Mouse (Mus musculus) liver, adult (tissue): ENCODE measurements around the gene Arnt2.

Source experiments
- GATA4 ChIP-seq: IDR thresholded peaks from 2 replicates; pipeline ENCODE4 v1.6.1; 2014; ENCODE audit warnings: mild to moderate bottlenecking, low read length; ENCODE audit not compliant: insufficient replicate concordance

Gene Arnt2

GRCm38 (mm10) chr7:84372280-84372679 lies 37.7 kb downstream of the Arnt2 start:
- no peak for TF ChIP-seq GATA4

DNA sequence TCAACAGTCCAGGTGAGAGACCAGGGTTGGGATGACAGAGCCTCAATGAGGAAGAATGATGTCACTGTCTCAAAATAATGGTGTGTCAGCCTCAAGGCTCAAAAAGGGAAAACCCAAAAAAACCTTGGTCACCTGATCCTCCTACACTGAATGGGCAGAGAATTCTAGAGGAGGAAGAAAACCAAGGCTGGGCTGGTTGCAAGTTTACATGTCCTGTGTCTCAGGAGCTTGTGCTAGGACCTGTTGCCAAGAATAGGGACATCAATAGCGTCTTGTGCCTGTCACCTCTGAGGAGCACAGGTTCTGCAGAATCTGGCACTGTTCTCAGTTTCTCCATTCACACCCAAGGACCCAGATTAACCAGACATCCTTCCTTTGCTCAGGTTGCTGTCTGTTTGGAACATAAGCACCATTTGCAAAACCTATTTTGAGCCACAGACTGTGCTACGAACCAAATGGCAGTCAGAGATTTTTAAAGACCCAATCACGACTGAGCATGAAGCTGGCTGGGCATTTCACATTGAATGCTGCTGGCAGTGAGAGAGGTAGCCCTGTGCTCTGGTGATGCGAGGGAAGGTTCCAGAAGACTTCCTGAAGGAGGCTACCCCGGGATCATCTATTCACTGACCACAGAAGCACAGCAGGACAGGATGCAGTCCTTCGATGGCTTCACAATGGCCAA lies 38.9 kb downstream of the Arnt2 start:
- TF ChIP-seq GATA4 = no peak

- no peak for TF ChIP-seq GATA4
Observed at GRCm38 (mm10) chr7:84366251-84366650, 43.7 kb downstream of the Arnt2 start.

- no peak for TF ChIP-seq GATA4
Observed at GRCm38 (mm10) chr7:84362711-84363110, 47.3 kb downstream of the Arnt2 start.

DNA sequence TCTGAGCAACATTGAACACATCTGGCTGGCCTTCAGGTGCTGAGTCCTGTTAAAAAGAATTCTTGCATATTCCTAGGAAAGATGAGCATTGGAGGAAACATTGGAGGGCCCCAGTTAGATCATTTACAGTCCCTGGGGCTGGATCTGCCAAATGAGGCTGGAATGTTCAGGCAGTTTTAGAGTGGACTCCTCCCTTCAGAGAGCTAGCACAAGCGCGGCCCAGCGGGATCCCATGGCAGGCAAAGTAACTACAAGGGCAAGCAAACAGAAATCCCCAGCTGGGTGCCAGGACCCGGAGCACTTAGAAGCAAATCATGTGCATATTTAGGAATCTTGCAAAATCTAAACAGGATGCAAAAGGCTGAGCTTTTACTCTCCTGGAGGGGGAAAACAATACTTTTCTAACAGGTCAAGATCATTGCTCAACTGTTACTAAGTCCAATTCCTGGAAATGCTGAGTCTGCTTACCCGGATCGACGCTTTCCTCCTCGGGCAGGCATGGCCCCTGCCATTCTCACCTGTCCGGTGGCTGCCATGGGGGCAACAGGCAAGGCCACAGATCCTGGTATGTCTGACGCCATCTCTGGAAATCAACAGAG lies 48.8 kb downstream of the Arnt2 start:
- no peak for TF ChIP-seq GATA4

DNA sequence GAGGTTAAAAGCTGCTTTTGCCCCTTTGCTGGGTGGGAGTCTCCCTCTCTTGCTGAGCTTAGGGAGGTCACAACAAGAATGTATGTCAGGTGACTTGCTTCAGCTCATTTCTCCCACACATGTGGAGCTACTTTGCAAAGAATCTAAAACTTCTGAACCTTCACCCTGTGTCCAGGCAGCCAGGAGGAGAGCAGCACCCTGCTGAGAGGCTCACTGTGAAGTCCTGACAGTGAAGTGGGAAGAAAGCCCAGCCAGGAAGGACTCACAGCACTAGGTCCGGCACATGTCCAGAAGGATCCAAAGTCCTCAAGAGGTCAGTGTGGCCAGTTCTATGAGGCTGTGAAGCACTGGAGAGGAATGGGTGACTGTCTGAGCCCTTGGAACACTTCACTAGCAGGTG lies 51.5 kb downstream of the Arnt2 start:
- no peak for TF ChIP-seq GATA4

DNA sequence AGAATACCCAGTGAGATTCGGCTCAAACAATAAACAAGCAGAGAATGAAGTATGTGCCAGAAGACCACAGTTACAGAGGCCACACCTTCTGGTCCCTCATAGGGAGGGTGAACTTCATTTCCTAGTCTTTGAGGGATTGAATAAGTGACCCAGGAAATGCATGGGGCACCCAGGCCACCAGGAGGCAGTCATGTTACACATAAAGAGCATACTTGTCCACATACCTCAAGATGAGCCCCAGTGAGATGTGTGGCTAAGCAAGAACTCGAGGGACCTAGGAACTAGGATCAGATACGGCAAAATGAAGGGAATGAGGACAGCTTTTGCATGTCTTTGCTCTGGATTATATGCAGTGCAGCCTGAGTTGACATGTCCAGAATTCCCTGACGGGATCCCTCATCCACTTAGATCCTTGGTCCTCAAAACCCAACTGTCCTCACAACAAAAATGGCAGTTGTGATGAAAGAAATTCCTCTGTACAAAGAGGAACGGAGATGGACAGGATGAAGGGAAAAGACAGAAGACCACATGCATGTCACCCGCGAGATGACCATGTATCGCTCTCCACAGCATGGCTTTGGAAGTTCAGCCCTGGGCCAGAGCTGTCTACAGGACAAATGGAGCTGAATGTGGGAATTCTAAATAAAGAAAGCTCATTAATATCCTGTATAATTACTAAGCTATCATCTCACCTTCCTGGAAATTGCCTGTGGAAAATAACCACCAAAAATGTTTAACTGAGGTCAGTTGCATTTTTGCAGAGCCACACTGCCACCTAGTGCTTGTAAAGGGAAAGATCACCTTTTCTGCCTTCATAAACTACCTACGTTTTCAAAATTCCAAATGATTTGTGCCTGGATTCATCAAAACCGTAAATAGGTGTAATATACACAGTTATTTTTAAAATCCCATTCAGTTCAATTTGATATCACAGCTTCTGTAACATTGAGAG lies 54.1 kb downstream of the Arnt2 start:
- no peak for TF ChIP-seq GATA4

- TF ChIP-seq GATA4 = no peak
Observed at GRCm38 (mm10) chr7:84354890-84355289, 55.1 kb downstream of the Arnt2 start.

- TF ChIP-seq GATA4 = no peak
Observed at GRCm38 (mm10) chr7:84350529-84350928, 59.4 kb downstream of the Arnt2 start.

DNA sequence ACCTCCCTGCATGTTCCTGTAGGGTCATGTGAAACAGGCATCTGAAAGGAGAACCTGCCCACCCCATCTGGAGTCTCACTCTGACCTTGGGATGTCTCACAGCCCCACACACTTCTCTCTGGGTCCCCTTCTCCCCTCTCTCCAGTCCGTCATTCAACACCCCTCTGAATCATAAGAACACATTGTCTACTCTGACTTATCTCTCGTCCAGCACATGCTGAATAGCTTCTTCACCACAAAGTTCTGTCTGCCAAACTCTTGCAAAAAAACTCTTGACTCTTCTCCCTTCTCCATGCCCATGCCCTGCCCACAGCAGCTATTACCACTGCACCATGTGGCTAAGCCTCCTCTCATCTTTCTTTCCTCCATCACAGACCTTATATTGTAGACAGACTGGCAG lies 60.0 kb downstream of the Arnt2 start:
- TF ChIP-seq GATA4 = no peak

- no peak for TF ChIP-seq GATA4
Observed at GRCm38 (mm10) chr7:84348145-84348911, 61.6 kb downstream of the Arnt2 start.

GRCm38 (mm10) chr7:84343160-84343559 lies 66.8 kb downstream of the Arnt2 start:
- TF ChIP-seq GATA4 = no peak

DNA sequence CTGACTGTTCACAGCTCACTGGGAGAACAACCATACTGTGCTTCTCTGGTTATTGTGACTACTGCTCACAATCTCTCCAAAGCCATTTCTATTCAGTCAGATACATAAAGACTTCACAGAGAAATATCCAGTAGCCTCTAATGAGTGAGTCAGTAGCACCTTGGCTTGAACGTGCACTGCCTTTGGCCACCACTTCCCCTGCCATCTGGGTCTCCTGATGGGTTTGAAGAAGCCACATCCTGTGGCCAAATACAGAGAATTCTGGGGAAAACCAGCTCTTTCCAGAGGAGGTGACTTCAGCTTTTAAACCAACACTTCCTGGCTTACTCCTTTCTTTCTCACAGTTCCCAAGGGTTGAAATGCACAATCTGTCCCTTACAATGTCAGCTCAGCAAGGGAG lies 69.0 kb downstream of the Arnt2 start:
- no peak for TF ChIP-seq GATA4

- TF ChIP-seq GATA4 = no peak
Observed at GRCm38 (mm10) chr7:84339186-84339585, 70.8 kb downstream of the Arnt2 start.

DNA sequence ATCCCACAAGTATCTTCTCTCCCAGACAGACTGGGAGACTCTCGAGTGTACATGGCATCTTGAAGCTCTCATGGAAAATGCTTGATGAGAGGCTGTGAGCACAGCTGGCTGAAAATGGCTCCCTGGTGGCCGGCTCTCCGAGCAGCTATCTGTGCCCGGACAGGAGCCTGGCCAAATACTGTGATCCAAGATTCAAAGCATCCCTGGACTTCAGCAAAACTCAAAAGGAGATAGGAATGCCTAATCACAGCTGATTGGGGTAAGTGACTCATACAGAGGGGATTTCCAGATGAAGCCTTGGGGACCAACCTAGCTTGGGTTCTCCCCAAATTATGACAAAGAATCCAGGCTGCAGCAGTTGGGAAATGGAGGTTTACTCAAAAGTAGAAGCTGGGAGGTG lies 72.2 kb downstream of the Arnt2 start:
- TF ChIP-seq GATA4 = no peak
